Comparison of ENCODE assay signal across 7 mouse cellular contexts in genomic region chr13:43684499-43684994, GRCm38 (mm10).
A peak's percentile ranks its signal among the peaks of the same experiment; 100 is the strongest.
DNase-seq lines count a peak whose midpoint lies in the region; ATAC-seq and TF ChIP-seq lines count a peak whose summit lies in the region.

No protein-coding gene starts in this region.

- no peaks in the 10 kb centered on the region for H3K36me3 ChIP-seq in heart, postnatal 0 days (replicated peaks; ENCODE audit: control insufficient read depth, insufficient read depth, low read length)
- no peaks in the 10 kb centered on the region for H3K36me3 ChIP-seq in neural tube, embryonic 13.5 days

- ATAC-seq in heart, postnatal 0 days (ENCODE audit: insufficient read depth, low read depth), result peak; percentile 90
- peak; percentile 93 for ATAC-seq in neural tube, embryonic 13.5 days (ENCODE audit: low read depth)
- no peak for ATAC-seq in monocyte, adult 5-6 weeks (replicated peaks; ENCODE audit: insufficient number of reproducible peaks, low FRiP score, low TSS enrichment, poor library complexity, severe bottlenecking)

- no peak overlapping the region for H3K9ac ChIP-seq in heart, postnatal 0 days (replicated peaks; ENCODE audit: low read depth, low read length)
- H3K9ac ChIP-seq in neural tube, embryonic 13.5 days, result no peak overlapping the region

- H3K9me3 ChIP-seq in heart, postnatal 0 days (replicated peaks; ENCODE audit: control insufficient read depth, low read length), result no peaks in the 10 kb centered on the region
- H3K9me3 ChIP-seq in neural tube, embryonic 13.5 days, result no peaks in the 10 kb centered on the region

- no peak overlapping the region for H3K4me3 ChIP-seq in heart, postnatal 0 days (ENCODE audit: low read depth, low read length)
- H3K4me3 ChIP-seq in neural tube, embryonic 13.5 days, result no peak overlapping the region

- no peaks in the 10 kb centered on the region for H3K4me1 ChIP-seq in heart, postnatal 0 days (ENCODE audit: control insufficient read depth, insufficient read depth)
- H3K4me1 ChIP-seq in neural tube, embryonic 13.5 days (replicated peaks), result peaks cover 25% of the 10 kb centered on the region

- peak overlapping the region; percentile 50 for H3K27ac ChIP-seq in heart, postnatal 0 days (ENCODE audit: low read depth)
- H3K27ac ChIP-seq in neural tube, embryonic 13.5 days (replicated peaks), result peak overlapping the region; percentile 59

- no peak for TF ChIP-seq CTCF in heart, postnatal 0 days (IDR thresholded peaks at IDR 0.05; ENCODE audit: low read depth)

- peak; percentile 37 to 41 for DNase-seq in right cerebral cortex, postnatal 10 days (ENCODE audit: low spot score in 2 of 2)
- DNase-seq in right cerebral cortex, postnatal 4 days, result no peak
- DNase-seq in cerebellum, adult 9-11 months, result peak; percentile 90
- peak; percentile 81 for DNase-seq in heart, postnatal 0 days (ENCODE audit: low spot score)
- peak; percentile 54 to 61 for DNase-seq in kidney, postnatal 36 days

- no peaks in the 10 kb centered on the region for H3K27me3 ChIP-seq in heart, postnatal 0 days (ENCODE audit: control insufficient read depth, insufficient read depth, low read length)
- H3K27me3 ChIP-seq in neural tube, embryonic 13.5 days, result no peaks in the 10 kb centered on the region

- WGBS in heart, postnatal 0 days, result 45% methylated on average over 8 of the region's 8 CpGs
- WGBS in neural tube, embryonic 13.5 days, result 29% methylated on average over 8 of the region's 8 CpGs

- peak; percentile 71; the same call in 1 of the 2 replicates for TF ChIP-seq EP300 in heart, postnatal 0 days (IDR thresholded peaks at IDR 0.05; ENCODE audit: low read depth)

- no peak overlapping the region for H3K4me2 ChIP-seq in heart, postnatal 0 days (ENCODE audit: low read depth, low read length)
- 0 out of 2 replicates have a peak overlapping the region, but pooled peaks have one; percentile 4 for H3K4me2 ChIP-seq in neural tube, embryonic 13.5 days
